Mouse (Mus musculus): ENCODE measurements around the gene Uhrf1. TPM values are rescaled to one million over a fixed set of nuclear protein-coding genes. Genes with fewer than 3 reads are reported as not detected.
A peak's percentile ranks its signal among the peaks of the same experiment; 100 is the strongest.

Gene Uhrf1
- polyA plus RNA-seq, 1 experiment from 2014 or later = 42.8 TPM

DNA sequence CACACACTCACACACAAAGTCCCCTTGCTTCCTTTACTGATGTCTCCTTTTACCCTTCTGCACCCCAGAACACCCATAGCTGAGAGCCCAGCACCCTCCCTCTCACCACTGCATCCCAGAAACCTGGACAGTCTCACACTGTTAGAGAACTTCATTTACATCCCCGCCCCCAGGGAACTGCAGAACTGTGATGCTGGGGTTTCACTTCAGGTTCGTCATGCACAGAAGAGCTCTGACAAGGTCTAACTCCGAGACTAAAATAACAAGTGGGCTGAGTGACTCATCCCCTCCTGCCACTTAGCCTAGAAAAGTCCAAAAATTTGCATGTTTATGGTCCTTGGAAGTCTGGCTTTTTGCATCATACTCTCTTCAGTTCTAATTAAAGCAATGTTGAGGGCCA lies 36.9 kb upstream of the Uhrf1 start:
- no peaks in the 10 kb centered on the region for H3K27me3 ChIP-seq (ENCODE audit: control insufficient read depth, insufficient read depth, low read length)
- no peak overlapping the region for H3K4me3 ChIP-seq (ENCODE audit: control insufficient read depth in 1 of 2, insufficient read depth in 1 of 2, low read depth in 1 of 2, low read length in 2 of 2)
- H3K27ac ChIP-seq (replicated peaks in 1 of 2; ENCODE audit: control insufficient read depth in 1 of 2, insufficient read depth in 1 of 2, low read depth in 2 of 2, low read length in 2 of 2) = no peak overlapping the region
- peaks cover 21 to 27% of the 10 kb centered on the region in 2 experiments for H3K4me1 ChIP-seq (ENCODE audit: control insufficient read depth in 2 of 2, insufficient read depth in 2 of 2, low read length in 2 of 2)
- 25% methylated on average over 3 of the region's 3 CpGs for WGBS
- H3K9ac ChIP-seq (ENCODE audit: low read length) = no peak overlapping the region
- H3K9me3 ChIP-seq (ENCODE audit: control insufficient read depth, low read length) = no peaks in the 10 kb centered on the region
- peaks cover 38% of the 10 kb centered on the region for H3K36me3 ChIP-seq (ENCODE audit: control insufficient read depth, insufficient read depth, low read length)
- no peak overlapping the region for H3K4me2 ChIP-seq (ENCODE audit: low read length)
- no peak for ATAC-seq (ENCODE audit: insufficient number of reproducible peaks, insufficient read depth, low FRiP score, low read depth)

DNA sequence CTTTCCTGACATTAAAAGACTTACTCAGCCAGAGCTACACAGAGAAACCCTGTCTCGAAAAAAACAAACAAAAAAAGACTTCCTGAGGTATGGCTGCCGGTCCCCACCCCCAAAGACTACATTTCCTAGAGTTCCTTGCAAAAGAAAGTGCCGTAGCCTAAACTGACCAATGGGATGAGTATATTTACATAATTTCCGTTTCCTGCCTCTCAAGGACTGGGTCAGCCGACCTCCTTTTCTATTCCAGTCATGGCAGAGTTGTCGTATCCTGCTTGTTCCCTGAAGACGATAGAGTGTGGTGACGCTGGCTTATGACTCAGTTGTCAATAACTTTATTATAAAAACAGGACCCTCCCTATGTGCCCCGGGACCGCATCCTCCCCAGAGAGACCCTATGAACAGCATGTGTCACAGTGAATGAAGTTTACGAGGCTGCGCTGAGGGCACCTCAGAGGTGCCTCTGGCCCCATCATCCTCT lies 33.9 kb upstream of the Uhrf1 start:
- 17% methylated on average over 12 of the region's 12 CpGs for WGBS
- H3K9ac ChIP-seq (ENCODE audit: low read length) = peak overlapping the region; percentile 74
- peak; percentile 78 for ATAC-seq (ENCODE audit: insufficient number of reproducible peaks, insufficient read depth, low FRiP score, low read depth)

DNA sequence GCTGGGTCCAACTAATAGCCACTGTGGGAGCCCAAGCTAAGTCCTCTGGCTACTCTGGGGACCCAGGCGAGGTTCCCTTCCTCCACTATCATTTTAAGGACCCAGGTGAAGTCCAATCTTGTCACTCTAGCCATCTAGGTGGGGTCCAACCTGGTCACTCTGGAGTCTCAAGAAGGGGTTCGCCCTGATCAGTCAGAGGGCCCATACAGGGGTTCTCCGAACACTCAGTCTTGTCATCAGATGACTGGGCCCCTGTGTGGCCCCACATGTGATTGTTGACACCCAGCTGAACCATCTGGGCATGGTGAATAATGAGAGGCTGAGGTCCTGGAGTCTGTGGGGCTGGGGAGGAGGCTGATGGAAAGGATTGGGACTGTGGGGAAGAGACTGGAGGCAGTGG lies 33.4 kb upstream of the Uhrf1 start:
- peaks cover 4 to 22% of the 10 kb centered on the region in 2 experiments for H3K4me1 ChIP-seq (ENCODE audit: control insufficient read depth in 2 of 2, insufficient read depth in 2 of 2, low read length in 2 of 2)
- peak overlapping the region; percentile 65 for H3K9ac ChIP-seq (ENCODE audit: low read length)
- ATAC-seq (ENCODE audit: insufficient number of reproducible peaks, insufficient read depth, low FRiP score, low read depth) = no peak
- H3K36me3 ChIP-seq (ENCODE audit: control insufficient read depth, insufficient read depth, low read length) = peaks cover 52% of the 10 kb centered on the region
- 79% methylated on average over 3 of the region's 3 CpGs for WGBS
- H3K9me3 ChIP-seq (ENCODE audit: control insufficient read depth, low read length) = no peaks in the 10 kb centered on the region
- H3K27ac ChIP-seq (replicated peaks in 1 of 2; ENCODE audit: control insufficient read depth in 1 of 2, insufficient read depth in 1 of 2, low read depth in 2 of 2, low read length in 2 of 2) = peak overlapping the region; percentile 84 to 85
- no peaks in the 10 kb centered on the region for H3K27me3 ChIP-seq (ENCODE audit: control insufficient read depth, insufficient read depth, low read length)
- H3K4me3 ChIP-seq (ENCODE audit: control insufficient read depth in 1 of 2, insufficient read depth in 1 of 2, low read depth in 1 of 2, low read length in 2 of 2) = peak overlapping the region in 1 of 2 experiments; percentile 37; a peak in 2 of 4 replicates
- H3K4me2 ChIP-seq (ENCODE audit: low read length) = peak overlapping the region; percentile 67

More for the DNA sequence above, 33.9 kb upstream of the Uhrf1 start:
- Histone ChIP-seq H3K27ac (replicated peaks in 1 of 2; ENCODE audit: control insufficient read depth in 1 of 2, insufficient read depth in 1 of 2, low read depth in 2 of 2, low read length in 2 of 2) (peak overlapping the region; percentile 84 to 86), H3K4me3 (ENCODE audit: control insufficient read depth in 1 of 2, insufficient read depth in 1 of 2, low read depth in 1 of 2, low read length in 2 of 2) (peak overlapping the region; percentile 37 to 38), H3K9me3 (ENCODE audit: control insufficient read depth, low read length) (no peaks in the 10 kb centered on the region), H3K36me3 (ENCODE audit: control insufficient read depth, insufficient read depth, low read length) (peaks cover 51% of the 10 kb centered on the region), H3K27me3 (ENCODE audit: control insufficient read depth, insufficient read depth, low read length) (no peaks in the 10 kb centered on the region), H3K4me2 (ENCODE audit: low read length) (peak overlapping the region; percentile 67), H3K4me1 (ENCODE audit: control insufficient read depth in 2 of 2, insufficient read depth in 2 of 2, low read length in 2 of 2) (peaks cover 2 to 18% of the 10 kb centered on the region in 2 experiments)

DNA sequence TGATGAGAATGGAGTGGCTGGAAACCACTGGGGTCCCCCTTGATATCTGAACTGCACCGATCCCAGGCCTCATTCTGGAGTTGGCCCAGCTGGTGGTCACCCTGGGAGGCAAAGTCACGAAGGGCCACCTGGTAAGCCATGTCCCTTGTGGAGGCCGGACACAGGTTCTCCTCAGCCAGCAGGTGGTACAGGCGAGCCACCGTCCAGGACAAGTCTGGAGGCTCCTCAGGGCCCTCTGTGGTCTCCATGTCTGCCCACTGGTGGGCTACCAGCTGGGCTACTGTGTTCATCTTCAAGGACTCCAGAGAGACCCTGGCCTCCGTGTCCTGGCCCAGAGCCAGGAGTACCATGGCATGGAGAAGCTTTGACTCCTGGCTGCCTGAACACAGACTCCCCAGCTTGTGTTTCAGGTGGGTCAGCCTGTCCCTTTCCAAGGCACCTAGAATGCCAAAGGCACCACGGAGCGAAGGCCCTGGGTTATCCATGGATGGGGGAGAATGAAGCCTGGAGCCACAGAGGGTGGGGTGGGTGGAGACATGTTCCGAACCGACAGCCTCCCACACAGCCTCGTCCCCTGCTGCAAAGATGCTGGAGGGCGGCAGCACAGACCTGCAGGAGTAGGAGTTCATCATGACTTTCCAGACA lies 31.4 kb upstream of the Uhrf1 start:
- H3K27ac ChIP-seq (replicated peaks in 1 of 2; ENCODE audit: control insufficient read depth in 1 of 2, insufficient read depth in 1 of 2, low read depth in 2 of 2, low read length in 2 of 2) = no peak overlapping the region
- WGBS = 83% methylated on average over 12 of the region's 12 CpGs
- no peak for ATAC-seq (ENCODE audit: insufficient number of reproducible peaks, insufficient read depth, low FRiP score, low read depth)

DNA sequence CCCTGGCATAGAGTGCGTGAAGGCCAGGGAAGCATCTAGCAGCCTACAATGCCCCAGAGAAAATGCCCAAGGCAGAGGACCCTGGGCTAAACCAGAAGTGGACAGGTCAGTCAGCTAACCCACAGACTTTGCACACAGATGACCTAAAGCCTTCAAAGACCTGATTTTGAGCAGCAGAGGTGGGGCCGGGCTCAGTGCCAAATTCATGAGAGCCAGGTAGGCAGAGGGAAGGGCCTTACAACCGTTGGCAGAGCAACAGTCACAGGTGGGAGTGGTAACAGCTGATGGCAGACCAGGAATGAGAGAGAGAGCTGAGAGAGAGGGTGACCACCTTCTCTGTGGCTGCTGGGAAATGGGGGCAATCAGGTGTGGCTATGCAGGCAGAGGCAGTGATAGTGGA lies 30.5 kb upstream of the Uhrf1 start:
- no peak for ATAC-seq (ENCODE audit: insufficient number of reproducible peaks, insufficient read depth, low FRiP score, low read depth)
- Histone ChIP-seq H3K4me3 (ENCODE audit: control insufficient read depth in 1 of 2, insufficient read depth in 1 of 2, low read depth in 1 of 2, low read length in 2 of 2) (no peak overlapping the region), H3K4me2 (ENCODE audit: low read length) (no peak overlapping the region), H3K27me3 (ENCODE audit: control insufficient read depth, insufficient read depth, low read length) (no peaks in the 10 kb centered on the region), H3K36me3 (ENCODE audit: control insufficient read depth, insufficient read depth, low read length) (peaks cover 47% of the 10 kb centered on the region), H3K9me3 (ENCODE audit: control insufficient read depth, low read length) (no peaks in the 10 kb centered on the region), H3K27ac (replicated peaks in 1 of 2; ENCODE audit: control insufficient read depth in 1 of 2, insufficient read depth in 1 of 2, low read depth in 2 of 2, low read length in 2 of 2) (no peak overlapping the region), H3K4me1 (ENCODE audit: control insufficient read depth in 2 of 2, insufficient read depth in 2 of 2, low read length in 2 of 2) (peaks cover 4 to 19% of the 10 kb centered on the region in 2 experiments), H3K9ac (ENCODE audit: low read length) (no peak overlapping the region)
- WGBS = 73% methylated on average over 3 of the region's 3 CpGs

More for the DNA sequence above, 31.4 kb upstream of the Uhrf1 start:
- Histone ChIP-seq H3K4me2 (ENCODE audit: low read length) (no peak overlapping the region), H3K9ac (ENCODE audit: low read length) (no peak overlapping the region), H3K9me3 (ENCODE audit: control insufficient read depth, low read length) (no peaks in the 10 kb centered on the region), H3K27me3 (ENCODE audit: control insufficient read depth, insufficient read depth, low read length) (no peaks in the 10 kb centered on the region), H3K4me3 (ENCODE audit: control insufficient read depth in 1 of 2, insufficient read depth in 1 of 2, low read depth in 1 of 2, low read length in 2 of 2) (no peak overlapping the region), H3K4me1 (ENCODE audit: control insufficient read depth in 2 of 2, insufficient read depth in 2 of 2, low read length in 2 of 2) (peaks cover 4 to 18% of the 10 kb centered on the region in 2 experiments), H3K36me3 (ENCODE audit: control insufficient read depth, insufficient read depth, low read length) (peaks cover 47% of the 10 kb centered on the region)

DNA sequence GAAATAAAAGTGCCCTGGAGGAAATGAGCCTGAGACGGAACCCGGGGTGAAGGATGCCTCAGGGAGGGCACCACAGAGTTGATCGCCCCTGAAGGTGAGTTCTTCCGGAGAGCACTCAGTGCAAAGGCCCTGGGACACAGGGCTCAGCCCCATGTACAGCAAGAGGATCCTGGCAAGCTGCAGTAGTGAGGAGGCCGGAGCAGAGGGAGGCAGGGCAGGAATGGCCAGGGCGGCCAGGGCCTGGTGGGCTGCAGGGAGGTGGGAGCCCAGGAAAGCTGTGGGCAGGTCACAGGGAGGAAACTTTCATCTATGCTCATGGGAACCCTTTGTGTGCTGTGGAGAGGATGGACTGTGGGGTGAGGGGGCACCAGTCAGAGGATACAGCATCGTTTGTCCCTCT lies 29.6 kb upstream of the Uhrf1 start:
- 82% methylated on average over 7 of the region's 7 CpGs for WGBS
- 0 out of 2 replicates have a peak overlapping the region, but pooled peaks have one; percentile 25 for H3K9ac ChIP-seq (ENCODE audit: low read length)

DNA sequence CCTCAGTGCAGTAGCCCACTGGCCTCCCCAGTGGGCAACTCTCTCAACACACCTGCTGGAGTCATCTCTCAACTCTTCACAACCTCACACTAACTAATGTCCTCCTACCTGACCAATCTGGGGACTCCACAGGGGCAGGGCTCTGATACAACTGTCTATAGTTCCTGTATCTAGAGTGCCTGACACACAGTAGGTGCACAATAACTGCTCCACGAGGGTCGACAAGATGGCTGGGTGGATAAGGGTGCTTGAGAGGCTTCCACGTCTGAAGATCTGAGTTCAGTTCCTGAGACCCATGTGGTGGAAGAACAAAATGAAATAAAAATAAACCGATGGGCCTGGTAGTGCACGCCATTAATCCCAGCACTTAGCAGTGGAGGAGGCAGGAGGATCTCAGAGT lies 29.1 kb upstream of the Uhrf1 start:
- peaks cover 58% of the 10 kb centered on the region for H3K36me3 ChIP-seq (ENCODE audit: control insufficient read depth, insufficient read depth, low read length)
- no peak for ATAC-seq (ENCODE audit: insufficient number of reproducible peaks, insufficient read depth, low FRiP score, low read depth)
- H3K9ac ChIP-seq (ENCODE audit: low read length) = no peak overlapping the region
- no peak overlapping the region for H3K4me3 ChIP-seq (ENCODE audit: control insufficient read depth in 1 of 2, insufficient read depth in 1 of 2, low read depth in 1 of 2, low read length in 2 of 2)
- H3K4me2 ChIP-seq (ENCODE audit: low read length) = no peak overlapping the region
- no peaks in the 10 kb centered on the region for H3K27me3 ChIP-seq (ENCODE audit: control insufficient read depth, insufficient read depth, low read length)
- H3K4me1 ChIP-seq (ENCODE audit: control insufficient read depth in 2 of 2, insufficient read depth in 2 of 2, low read length in 2 of 2) = peaks cover 4 to 29% of the 10 kb centered on the region in 2 experiments
- WGBS = 77% methylated on average over 5 of the region's 5 CpGs
- H3K9me3 ChIP-seq (ENCODE audit: control insufficient read depth, low read length) = no peaks in the 10 kb centered on the region
- H3K27ac ChIP-seq (replicated peaks in 1 of 2; ENCODE audit: control insufficient read depth in 1 of 2, insufficient read depth in 1 of 2, low read depth in 2 of 2, low read length in 2 of 2) = no peak overlapping the region; a peak in 1 of 4 replicates

More for the DNA sequence above, 29.6 kb upstream of the Uhrf1 start:
- Histone ChIP-seq H3K4me1 (ENCODE audit: control insufficient read depth in 2 of 2, insufficient read depth in 2 of 2, low read length in 2 of 2) (peaks cover 4 to 27% of the 10 kb centered on the region in 2 experiments), H3K36me3 (ENCODE audit: control insufficient read depth, insufficient read depth, low read length) (peaks cover 53% of the 10 kb centered on the region), H3K4me3 (ENCODE audit: control insufficient read depth in 1 of 2, insufficient read depth in 1 of 2, low read depth in 1 of 2, low read length in 2 of 2) (no peak overlapping the region), H3K27me3 (ENCODE audit: control insufficient read depth, insufficient read depth, low read length) (no peaks in the 10 kb centered on the region), H3K4me2 (ENCODE audit: low read length) (no peak overlapping the region), H3K27ac (replicated peaks in 1 of 2; ENCODE audit: control insufficient read depth in 1 of 2, insufficient read depth in 1 of 2, low read depth in 2 of 2, low read length in 2 of 2) (0 out of 4 replicates have a peak overlapping the region, but pooled peaks of 1 of the 2 experiments have one; percentile 5), H3K9me3 (ENCODE audit: control insufficient read depth, low read length) (no peaks in the 10 kb centered on the region)
- ATAC-seq (ENCODE audit: insufficient number of reproducible peaks, insufficient read depth, low FRiP score, low read depth) = no peak

Measured in heart, embryonic 14.5 days (tissue).